Mouse (Mus musculus) embryonic facial prominence, embryonic 14.5 days (tissue): Measurements from ENCODE around the gene Pard3. TPM values are rescaled to one million over a fixed set of nuclear protein-coding genes. Genes with fewer than 3 reads are reported as not detected.

Experiments used
- ATAC-seq: fragments of 200-750 bp; cut with Nextera tagmentation; 2 replicates; pipeline ENCODE4 v1.8.0; 2017; ENCODE audit warnings: low read depth, moderate number of reproducible peaks, moderate TSS enrichment
- DNase-seq: peaks from one replicate; pipeline ENCODE4 v3.0.0-alpha.2; 2015; ENCODE audit warnings: low spot score
- H3K27ac ChIP-seq: fragments of 300-500 bp; sonication (generic); replicated peaks from 2 replicates; pipeline ENCODE4 v1.5.1; 2014; ENCODE audit warnings: low read depth, mild to moderate bottlenecking, low read length, moderate library complexity
- H3K27me3 ChIP-seq: fragments of 300-500 bp; sonication (generic); replicated peaks from 2 replicates; pipeline ENCODE4 v1.6.1; 2014; ENCODE audit warnings: low read length; ENCODE audit not compliant: control insufficient read depth, insufficient read depth
- H3K36me3 ChIP-seq: fragments of 300-500 bp; sonication (generic); 2 replicates; pipeline ENCODE4 v1.6.1; 2014; ENCODE audit warnings: low read length, mixed read lengths; ENCODE audit not compliant: control insufficient read depth, insufficient read depth
- H3K4me1 ChIP-seq: fragments of 300-500 bp; sonication (generic); 2 replicates; pipeline ENCODE4 v1.6.1; 2014; ENCODE audit warnings: antibody characterized with exemption, low read length; ENCODE audit not compliant: control insufficient read depth, insufficient read depth
- H3K4me2 ChIP-seq: fragments of 300-500 bp; sonication (generic); 2 replicates; pipeline ENCODE4 v1.6.1; 2014; ENCODE audit warnings: low read depth, mild to moderate bottlenecking, low read length, moderate library complexity, mixed read lengths
- H3K4me3 ChIP-seq: fragments of 300-500 bp; sonication (generic); 2 replicates; pipeline ENCODE4 v1.5.1; 2014; ENCODE audit warnings: low read depth, mild to moderate bottlenecking, low read length
- H3K9ac ChIP-seq: fragments of 300-500 bp; sonication (generic); 2 replicates; pipeline ENCODE4 v1.6.1; 2014; ENCODE audit warnings: low read depth, mild to moderate bottlenecking, low read length, moderate library complexity, mixed read lengths
- H3K9me3 ChIP-seq: fragments of 300-500 bp; sonication (generic); 2 replicates; pipeline ENCODE4 v1.6.1; 2016; ENCODE audit warnings: low read length; ENCODE audit not compliant: control insufficient read depth
- WGBS: fragments of 180-500 bp; shearing (Covaris S2); extraction: QIAGEN DNeasy Blood & Tissue Kit; methylation state at CpG from one replicate; pipeline ENCODE4 v1.1.7; 2014; 5-methylcytosine and 5-hydroxymethylcytosine counted together
- polyA plus RNA-seq: library from polyadenylated mRNA; unstranded; fragments of >200 nt; fragmentation: Nextera tagmentation; extraction: Ambion mirVana; gene quantifications from 2 replicates; pipeline ENCODE4 v1.2.1, GENCODE M21; 2014

Gene Pard3
- polyA plus RNA-seq, 1 experiment from 2014 or later: 35.4 TPM

DNA sequence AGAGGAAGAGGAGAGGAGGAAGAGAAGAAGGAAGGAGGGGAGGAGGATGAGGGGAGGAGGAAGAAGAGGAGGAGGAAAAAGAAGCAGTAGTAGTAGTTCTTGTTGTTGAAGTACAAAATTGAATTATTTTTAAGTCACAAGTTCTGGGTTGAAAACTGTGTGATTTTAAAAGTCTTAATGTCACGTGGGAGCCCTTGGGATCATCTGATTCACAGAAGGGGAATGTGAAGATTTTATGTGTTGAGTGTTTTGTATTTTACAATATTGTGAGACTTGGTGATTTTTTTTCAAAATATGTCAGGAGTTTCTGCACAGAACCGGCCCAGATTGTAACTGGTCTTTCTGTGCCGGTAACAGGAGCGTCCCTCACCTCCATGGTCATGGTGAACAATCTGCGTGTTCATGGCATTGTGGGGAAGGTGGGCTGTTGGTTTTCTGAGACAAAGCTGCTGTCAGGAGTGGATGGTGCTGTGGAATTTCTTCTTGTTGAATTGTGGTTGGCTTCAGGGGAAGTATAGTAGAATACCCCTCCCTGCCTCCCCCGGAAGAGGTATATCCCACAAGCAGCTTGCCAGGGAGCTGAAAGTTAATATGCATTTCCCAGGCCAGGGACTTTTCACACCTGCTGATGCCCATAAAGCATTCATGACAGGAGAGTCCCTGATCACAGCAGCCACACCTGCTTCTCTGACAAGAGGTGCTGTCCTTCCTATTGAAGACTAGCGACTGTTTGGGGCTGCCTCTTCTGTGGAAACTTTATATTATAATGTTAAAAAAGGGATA is 254.9 kb downstream of the Pard3 start:
- Histone ChIP-seq H3K9ac (no peak overlapping the region), H3K9me3 (no peaks in the 10 kb centered on the region), H3K27ac (no peak overlapping the region), H3K4me3 (no peak overlapping the region), H3K36me3 (no peaks in the 10 kb centered on the region), H3K4me2 (no peak overlapping the region), H3K4me1 (no peaks in the 10 kb centered on the region), H3K27me3 (no peaks in the 10 kb centered on the region)
- no peak for ATAC-seq
- peak; percentile 36 for DNase-seq
- WGBS: 80% methylated on average over 7 of the region's 7 CpGs

DNA sequence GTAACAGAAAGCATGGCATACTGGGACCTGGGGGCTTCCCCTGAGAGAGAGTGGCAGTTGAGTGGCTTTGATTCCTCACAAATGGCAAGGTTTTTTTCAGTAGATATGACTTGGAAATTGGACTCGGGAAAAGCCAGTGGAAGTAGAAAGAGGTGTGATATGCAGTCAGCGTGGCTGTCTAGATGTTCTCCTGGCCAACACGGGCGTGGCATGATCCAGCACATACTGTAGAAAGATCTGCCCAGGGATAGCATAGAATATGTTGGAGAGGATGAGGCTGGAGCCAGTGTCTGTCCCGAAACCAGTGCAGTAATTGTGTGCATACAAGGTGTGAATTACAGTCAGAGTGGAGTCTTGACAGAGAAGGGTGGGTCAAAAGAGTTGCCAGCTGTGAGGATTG is 257.2 kb downstream of the Pard3 start:
- H3K9ac ChIP-seq: no peak overlapping the region
- no peak overlapping the region for H3K27ac ChIP-seq
- DNase-seq (no peak), ATAC-seq (no peak)
- no peaks in the 10 kb centered on the region for H3K27me3 ChIP-seq
- H3K4me1 ChIP-seq: peaks cover 8% of the 10 kb centered on the region; the same call in 1 of the 2 replicates
- H3K4me2 ChIP-seq: no peak overlapping the region
- peaks cover 8% of the 10 kb centered on the region for H3K36me3 ChIP-seq
- H3K9me3 ChIP-seq: no peaks in the 10 kb centered on the region
- 92% methylated on average over 5 of the region's 5 CpGs for WGBS
- no peak overlapping the region for H3K4me3 ChIP-seq

DNA sequence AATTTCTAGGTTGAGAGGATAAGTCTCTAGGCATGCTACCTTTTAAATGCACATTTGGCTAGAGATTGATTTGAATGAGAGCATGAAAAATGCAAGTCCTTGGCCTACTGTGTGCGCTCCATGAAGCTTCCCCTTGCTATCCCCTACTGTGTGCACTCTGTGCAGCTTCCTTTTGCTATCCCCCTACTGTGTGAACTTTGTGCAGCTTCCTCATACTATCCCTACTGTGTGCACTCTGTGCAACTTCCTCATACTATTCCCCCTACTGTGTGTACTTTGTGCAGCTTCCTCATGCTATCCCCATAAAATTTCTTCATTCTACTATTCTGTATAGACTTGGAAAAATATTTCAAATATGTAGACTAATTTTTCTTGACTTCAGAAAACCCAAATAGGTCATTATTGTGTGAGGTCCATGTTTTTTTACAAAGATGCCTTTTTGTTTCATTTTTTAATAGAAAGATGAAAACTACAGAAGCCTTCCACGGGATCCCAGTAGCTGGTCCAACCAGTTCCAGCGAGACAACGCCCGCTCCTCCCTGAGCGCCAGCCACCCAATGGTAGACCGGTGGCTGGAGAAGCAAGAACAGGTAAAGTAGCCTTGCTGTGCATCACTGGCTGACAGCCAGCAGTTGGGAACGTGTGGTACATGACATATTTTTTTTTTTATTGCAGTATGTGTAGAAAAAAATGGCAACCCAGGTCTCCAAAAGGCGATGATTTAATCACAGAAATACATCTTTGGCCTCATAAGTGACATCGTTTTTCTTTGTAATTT is 260.1 kb downstream of the Pard3 start:
- WGBS: 84% methylated on average over 10 of the region's 10 CpGs
- no peak overlapping the region for H3K27ac ChIP-seq

DNA sequence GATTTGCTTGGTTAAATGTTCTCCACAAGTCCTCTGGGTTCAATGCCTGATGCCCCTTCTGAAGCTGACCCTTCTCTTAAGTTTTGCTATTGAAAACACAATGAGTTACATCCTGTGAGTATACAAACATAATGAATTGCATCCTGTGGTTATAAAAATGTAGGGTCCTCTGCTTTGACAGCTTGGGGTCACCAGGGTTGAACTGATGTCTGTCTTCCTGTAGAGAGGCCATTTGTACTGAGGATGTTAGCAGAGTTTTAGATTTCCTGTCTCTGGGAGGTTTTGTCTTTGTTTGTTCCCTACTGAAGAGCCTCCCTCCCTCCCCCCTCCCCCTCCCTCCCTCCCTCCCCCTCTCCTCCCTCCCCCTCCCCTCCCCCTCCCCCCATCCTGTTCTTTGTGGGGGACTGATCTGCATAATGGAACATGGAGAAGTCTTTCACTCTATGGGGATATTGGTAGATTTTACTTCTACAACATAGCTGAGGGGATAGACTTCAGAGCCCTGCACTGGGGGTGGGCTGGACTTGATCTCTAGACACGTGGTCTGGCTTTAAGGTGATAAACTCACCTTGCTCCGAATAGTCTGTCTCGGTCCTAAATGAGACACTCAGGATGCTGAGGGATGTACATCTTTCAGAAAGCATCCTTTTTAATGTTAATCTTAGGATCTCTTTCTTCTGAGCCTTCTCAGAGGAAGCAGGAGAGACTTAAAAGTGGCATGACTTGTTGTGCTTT is 261.3 kb downstream of the Pard3 start:
- ATAC-seq (no peak), DNase-seq (no peak)
- 51% methylated on average over 3 of the region's 3 CpGs for WGBS
- H3K9ac ChIP-seq: no peak overlapping the region
- no peak overlapping the region for H3K4me2 ChIP-seq
- peaks cover 10% of the 10 kb centered on the region; the same call in 1 of the 2 replicates for H3K4me1 ChIP-seq
- 0 out of 2 replicates have a peak overlapping the region, but pooled peaks have one; percentile 28 for H3K27ac ChIP-seq
- no peaks in the 10 kb centered on the region for H3K9me3 ChIP-seq
- peaks cover 8% of the 10 kb centered on the region for H3K36me3 ChIP-seq
- H3K27me3 ChIP-seq: no peaks in the 10 kb centered on the region
- H3K4me3 ChIP-seq: no peak overlapping the region

More for the DNA sequence above, 260.1 kb downstream of the Pard3 start:
- Histone ChIP-seq H3K9ac (no peak overlapping the region), H3K27me3 (no peaks in the 10 kb centered on the region), H3K4me2 (no peak overlapping the region), H3K4me3 (no peak overlapping the region), H3K9me3 (no peaks in the 10 kb centered on the region), H3K36me3 (peaks cover 8% of the 10 kb centered on the region), H3K4me1 (peaks cover 10% of the 10 kb centered on the region; the same call in 1 of the 2 replicates)
- DNase-seq (peak; percentile 70), ATAC-seq (no peak)

DNA sequence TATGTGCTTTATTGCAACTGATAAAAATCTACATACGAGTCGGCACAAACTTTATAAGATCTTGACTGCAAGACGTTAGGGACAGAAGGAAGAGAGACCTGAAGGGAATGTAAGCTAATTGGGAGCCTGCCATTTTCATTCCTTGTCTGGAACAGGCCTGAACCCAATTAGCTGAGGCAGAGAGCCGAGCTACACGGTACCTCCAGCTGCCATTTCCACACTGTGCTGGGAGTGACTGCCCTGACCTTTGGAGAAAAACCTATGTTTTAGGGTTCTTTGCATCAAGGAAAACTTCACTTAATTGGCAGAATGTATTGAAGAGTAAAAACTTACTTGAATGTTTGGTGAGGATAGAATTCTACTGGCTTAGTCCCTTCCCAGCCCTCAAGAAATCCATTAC is 262.1 kb downstream of the Pard3 start:
- WGBS: 31% methylated on average over 5 of the region's 5 CpGs
- H3K36me3 ChIP-seq: peaks cover 8% of the 10 kb centered on the region
- no peaks in the 10 kb centered on the region for H3K9me3 ChIP-seq
- H3K27me3 ChIP-seq: no peaks in the 10 kb centered on the region
- H3K27ac ChIP-seq: no peak overlapping the region; the same call in 1 of the 2 replicates
- H3K4me3 ChIP-seq: no peak overlapping the region
- no peak overlapping the region for H3K4me2 ChIP-seq
- H3K9ac ChIP-seq: no peak overlapping the region
- ATAC-seq: no peak
- H3K4me1 ChIP-seq: peaks cover 13% of the 10 kb centered on the region; the same call in 1 of the 2 replicates
- DNase-seq: peak; percentile 38

DNA sequence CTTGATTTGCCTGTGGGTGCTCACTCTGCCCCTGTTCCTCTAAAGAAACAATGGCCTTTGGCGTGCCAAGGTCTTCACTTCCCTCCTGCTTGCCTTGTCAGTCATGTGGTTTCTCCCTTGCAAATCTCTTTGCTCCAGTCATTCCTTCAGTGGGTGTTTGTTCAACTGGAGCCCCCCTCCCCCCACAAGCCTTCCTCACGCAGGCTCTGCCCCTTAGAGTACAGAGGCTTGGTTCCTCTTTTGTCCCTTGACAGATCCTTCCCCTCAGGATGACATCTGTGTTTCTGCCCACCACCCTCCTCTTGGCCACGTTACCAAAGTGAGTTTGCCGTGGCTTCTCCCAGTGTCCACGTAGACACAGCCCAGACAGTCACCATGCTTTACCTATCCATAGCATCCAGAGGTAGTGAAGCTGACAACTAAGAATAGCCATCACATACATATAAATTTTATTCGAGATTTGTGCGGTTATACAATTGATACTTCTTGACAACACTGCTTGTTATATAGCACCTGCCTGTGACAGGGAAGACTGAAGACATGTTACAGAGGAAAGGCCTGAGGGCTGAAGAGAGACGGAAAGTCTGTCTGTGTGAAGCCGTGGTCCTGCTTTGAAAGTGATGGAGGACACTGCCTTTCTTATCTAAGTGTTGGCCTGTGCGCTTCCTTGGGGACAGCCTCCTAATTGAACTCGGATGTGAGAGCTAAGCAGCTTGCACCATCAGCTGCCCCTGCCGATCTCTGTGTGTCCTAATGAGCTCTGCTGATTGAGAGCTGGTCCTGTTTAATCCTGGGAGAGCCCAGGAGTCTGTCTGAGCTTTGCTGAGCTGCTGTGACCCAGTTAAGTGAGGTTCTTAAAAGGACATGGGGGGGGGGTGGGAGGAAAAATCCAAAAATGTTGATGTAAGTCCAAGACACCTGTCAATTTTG is 266.8 kb downstream of the Pard3 start:
- H3K27me3 ChIP-seq: no peaks in the 10 kb centered on the region
- no peak overlapping the region for H3K9ac ChIP-seq
- no peak overlapping the region for H3K27ac ChIP-seq
- no peaks in the 10 kb centered on the region for H3K36me3 ChIP-seq
- peaks cover 17% of the 10 kb centered on the region for H3K4me1 ChIP-seq
- no peaks in the 10 kb centered on the region for H3K9me3 ChIP-seq
- ATAC-seq: peak; percentile 26; the same call in 1 of the 2 replicates
- no peak overlapping the region for H3K4me3 ChIP-seq
- peak; percentile 65 for DNase-seq
- H3K4me2 ChIP-seq: no peak overlapping the region
- WGBS: 37% methylated on average over 12 of the region's 12 CpGs

DNA sequence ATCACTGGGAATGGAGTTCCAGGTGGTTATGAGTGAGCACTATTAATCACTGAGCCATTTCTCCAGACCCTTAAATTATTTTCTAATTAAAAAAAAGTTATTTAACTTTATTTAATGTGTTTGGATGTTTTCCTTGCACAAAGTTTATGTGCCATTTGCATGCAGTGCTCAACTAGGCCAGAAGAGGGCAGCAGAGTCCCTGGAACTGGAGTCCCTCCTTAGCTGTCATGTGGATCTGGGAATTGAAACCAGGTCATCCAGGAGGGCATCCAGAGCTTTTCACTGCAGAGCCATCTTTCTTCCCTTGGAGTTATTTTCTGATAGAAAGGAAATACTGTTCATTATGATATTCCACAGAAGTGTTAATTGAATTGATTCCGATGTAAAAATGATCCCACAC is 268.1 kb downstream of the Pard3 start:
- H3K9me3 ChIP-seq: no peaks in the 10 kb centered on the region
- H3K36me3 ChIP-seq: no peaks in the 10 kb centered on the region
- H3K4me3 ChIP-seq: no peak overlapping the region
- no peaks in the 10 kb centered on the region for H3K27me3 ChIP-seq
- ATAC-seq (no peak), DNase-seq (no peak)
- peaks cover 14% of the 10 kb centered on the region for H3K4me1 ChIP-seq
- H3K9ac ChIP-seq: no peak overlapping the region
- H3K4me2 ChIP-seq: no peak overlapping the region
- 94% methylated on average over 1 of the region's 1 CpGs for WGBS
- no peak overlapping the region for H3K27ac ChIP-seq
